Mouse (Mus musculus): ENCODE measurements around the gene 4921517D22Rik. TPM values are rescaled to one million over a fixed set of nuclear protein-coding genes. Genes with fewer than 3 reads are reported as not detected.
"Not testable (repeated sequence)": the region's sequence is repeated elsewhere in the genome, so short reads cannot be mapped to it uniquely, and the experiment has no call there.

Gene 4921517D22Rik
- not detected in 2 replicates for polyA plus RNA-seq (2012; rRNA removed)

DNA sequence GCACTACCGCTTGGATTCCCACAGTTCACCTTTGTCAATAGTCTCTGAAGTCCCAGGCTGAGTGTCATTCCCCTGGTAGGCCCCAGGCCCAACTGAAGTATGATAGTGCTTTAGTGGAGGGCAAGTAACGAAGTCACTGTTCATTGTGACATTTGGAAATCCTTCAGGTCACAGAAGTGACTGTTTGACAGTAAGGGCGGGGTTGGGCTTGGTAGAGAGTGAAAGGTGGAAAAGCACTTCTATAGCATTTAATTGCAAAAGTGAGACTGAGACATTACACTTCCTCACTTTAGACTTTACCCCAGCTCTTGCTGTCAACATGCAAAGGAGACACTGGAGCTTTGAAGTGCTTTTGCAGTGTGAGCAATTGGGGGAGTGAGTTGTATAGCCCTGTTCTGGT is at the start of gene 4921517D22Rik:
Gene 4921517D22Rik, minus strand, starts transcription at position 101 of the 400 bp plus-strand sequence.
- 95% methylated on average over 3 of the region's 3 CpGs for WGBS
- H3K4me1 ChIP-seq (replicated peaks; ENCODE audit: control insufficient read depth, insufficient read depth, low read length) = peaks cover 4% of the 10 kb centered on the region; the same call in 1 of the 2 replicates
- no peak within 1 kb of the TSS for H3K4me3 ChIP-seq (ENCODE audit: control insufficient read depth, insufficient read depth, low read length)
- DNase-seq = no peak
- H3K27ac ChIP-seq (ENCODE audit: control insufficient read depth, insufficient read depth, low read length) = no peak within 1 kb of the TSS
- TF ChIP-seq POLR2A (IDR thresholded peaks at IDR 0.05; ENCODE audit: control insufficient read depth, extremely low read depth, insufficient read depth, low read length, poor library complexity) (no peak), CTCF (IDR thresholded peaks at IDR 0.05; ENCODE audit: borderline replicate concordance, control insufficient read depth, extremely low read depth, insufficient read depth, low read length, poor library complexity) (no peak)
- H3K36me3 ChIP-seq (ENCODE audit: control insufficient read depth, insufficient read depth, low read length) = no peaks in the 10 kb centered on the region
- H3K27me3 ChIP-seq (ENCODE audit: control insufficient read depth, insufficient read depth, low read length) = no peaks in the 10 kb centered on the region

DNA sequence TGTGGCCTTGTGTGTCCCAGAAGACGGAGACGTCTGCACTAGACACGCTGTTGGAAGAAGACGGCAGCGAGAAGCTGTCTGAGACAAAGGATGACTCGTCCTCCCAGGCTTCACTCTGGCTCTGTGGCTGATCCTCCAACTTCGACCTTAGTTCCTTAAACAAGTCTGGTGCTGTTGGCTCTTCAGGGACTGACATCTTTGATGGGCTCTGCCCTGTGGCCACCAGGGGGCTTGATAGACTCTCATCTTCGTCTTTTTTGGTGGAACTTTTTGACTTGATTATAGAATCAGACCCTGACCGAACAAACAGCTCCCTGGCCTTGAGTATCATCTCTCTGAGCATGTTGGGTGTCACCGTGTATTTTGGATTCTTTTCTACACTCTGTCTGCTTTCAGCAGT is 47.8 kb upstream of the 4921517D22Rik start:
- peak; percentile 19 for DNase-seq

GRCm38 (mm10) chr13:59741096-59741495 is 47.2 kb upstream of the 4921517D22Rik start:
- Histone ChIP-seq H3K27ac (ENCODE audit: control insufficient read depth, insufficient read depth, low read length) (no peak overlapping the region), H3K4me1 (replicated peaks; ENCODE audit: control insufficient read depth, insufficient read depth, low read length) (peaks cover 3% of the 10 kb centered on the region; the same call in 1 of the 2 replicates)
- DNase-seq = no peak

More for the DNA sequence above, 47.8 kb upstream of the 4921517D22Rik start:
- no peak overlapping the region for H3K4me3 ChIP-seq (ENCODE audit: control insufficient read depth, insufficient read depth, low read length)
- TF ChIP-seq CTCF (IDR thresholded peaks at IDR 0.05; ENCODE audit: borderline replicate concordance, control insufficient read depth, extremely low read depth, insufficient read depth, low read length, poor library complexity) (no peak), POLR2A (IDR thresholded peaks at IDR 0.05; ENCODE audit: control insufficient read depth, extremely low read depth, insufficient read depth, low read length, poor library complexity) (no peak)
- H3K27me3 ChIP-seq (ENCODE audit: control insufficient read depth, insufficient read depth, low read length) = no peaks in the 10 kb centered on the region
- H3K27ac ChIP-seq (ENCODE audit: control insufficient read depth, insufficient read depth, low read length) = no peak overlapping the region
- peaks cover 3% of the 10 kb centered on the region; the same call in 1 of the 2 replicates for H3K4me1 ChIP-seq (replicated peaks; ENCODE audit: control insufficient read depth, insufficient read depth, low read length)
- 45% methylated on average over 10 of the region's 10 CpGs for WGBS
- H3K36me3 ChIP-seq (ENCODE audit: control insufficient read depth, insufficient read depth, low read length) = no peaks in the 10 kb centered on the region

DNA sequence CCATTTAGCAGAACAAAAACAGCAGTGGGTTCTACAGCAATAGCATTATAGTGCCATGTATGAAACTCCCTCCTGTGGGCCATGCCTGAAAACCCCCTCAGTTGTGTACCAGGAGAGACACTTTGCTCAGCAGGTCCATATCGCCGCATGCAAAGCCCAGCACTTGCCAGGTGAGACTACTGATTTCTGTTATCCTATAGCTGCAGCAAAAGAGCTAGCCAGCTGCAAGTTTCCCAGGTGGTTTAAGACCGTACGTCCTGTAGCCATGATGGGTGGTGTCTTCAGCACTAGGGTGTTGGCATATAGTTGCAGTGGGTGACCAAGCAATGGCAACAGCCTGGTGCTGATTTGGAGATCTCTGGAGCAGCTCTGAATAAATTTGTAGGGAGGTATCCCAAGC is 45.5 kb upstream of the 4921517D22Rik start:
- H3K27ac ChIP-seq (ENCODE audit: control insufficient read depth, insufficient read depth, low read length) = no peak overlapping the region

More at GRCm38 (mm10) chr13:59741096-59741495, 47.2 kb upstream of the 4921517D22Rik start:
- TF ChIP-seq CTCF (IDR thresholded peaks at IDR 0.05; ENCODE audit: borderline replicate concordance, control insufficient read depth, extremely low read depth, insufficient read depth, low read length, poor library complexity) (no peak), POLR2A (IDR thresholded peaks at IDR 0.05; ENCODE audit: control insufficient read depth, extremely low read depth, insufficient read depth, low read length, poor library complexity) (no peak)
- H3K27me3 ChIP-seq (ENCODE audit: control insufficient read depth, insufficient read depth, low read length) = no peaks in the 10 kb centered on the region
- no peaks in the 10 kb centered on the region for H3K36me3 ChIP-seq (ENCODE audit: control insufficient read depth, insufficient read depth, low read length)
- 92% methylated on average over 11 of the region's 11 CpGs for WGBS
- H3K4me3 ChIP-seq (ENCODE audit: control insufficient read depth, insufficient read depth, low read length) = no peak overlapping the region

GRCm38 (mm10) chr13:59738455-59738854 is 44.5 kb upstream of the 4921517D22Rik start:
- no peak overlapping the region for H3K27ac ChIP-seq (ENCODE audit: control insufficient read depth, insufficient read depth, low read length)
- H3K4me1 ChIP-seq (replicated peaks; ENCODE audit: control insufficient read depth, insufficient read depth, low read length) = no peaks in the 10 kb centered on the region
- 99% methylated on average over 2 of the region's 2 CpGs for WGBS

More for the DNA sequence above, 45.5 kb upstream of the 4921517D22Rik start:
- DNase-seq = no peak
- Histone ChIP-seq H3K4me1 (replicated peaks; ENCODE audit: control insufficient read depth, insufficient read depth, low read length) (no peaks in the 10 kb centered on the region), H3K27me3 (ENCODE audit: control insufficient read depth, insufficient read depth, low read length) (no peaks in the 10 kb centered on the region), H3K4me3 (ENCODE audit: control insufficient read depth, insufficient read depth, low read length) (no peak overlapping the region), H3K36me3 (ENCODE audit: control insufficient read depth, insufficient read depth, low read length) (no peaks in the 10 kb centered on the region)
- TF ChIP-seq POLR2A (IDR thresholded peaks at IDR 0.05; ENCODE audit: control insufficient read depth, extremely low read depth, insufficient read depth, low read length, poor library complexity) (no peak), CTCF (IDR thresholded peaks at IDR 0.05; ENCODE audit: borderline replicate concordance, control insufficient read depth, extremely low read depth, insufficient read depth, low read length, poor library complexity) (no peak)
- 92% methylated on average over 4 of the region's 4 CpGs for WGBS

DNA sequence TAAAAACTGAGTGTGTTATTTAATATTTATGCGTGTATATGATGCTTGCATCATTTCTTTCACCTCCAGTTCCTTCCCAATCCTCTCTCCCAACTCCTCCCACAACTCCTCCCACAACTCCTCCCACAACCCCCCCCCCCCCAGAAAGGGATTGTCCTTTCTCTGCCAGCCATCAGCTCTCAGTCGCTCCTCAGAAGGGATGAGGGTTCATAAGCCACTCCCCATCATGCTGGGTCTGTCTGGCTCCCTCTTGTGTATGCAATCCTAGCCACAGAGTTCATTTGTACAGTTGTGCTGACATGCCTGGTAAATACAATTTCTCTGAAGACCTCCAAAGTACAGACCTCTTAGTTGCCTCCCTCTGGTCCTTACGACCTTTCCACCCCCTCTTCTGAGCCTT is 41.3 kb upstream of the 4921517D22Rik start:
- TF ChIP-seq CTCF (IDR thresholded peaks at IDR 0.05; ENCODE audit: borderline replicate concordance, control insufficient read depth, extremely low read depth, insufficient read depth, low read length, poor library complexity) (no peak), POLR2A (IDR thresholded peaks at IDR 0.05; ENCODE audit: control insufficient read depth, extremely low read depth, insufficient read depth, low read length, poor library complexity) (no peak)
- whole genome bisulfite sequencing = 26% methylated on average over 3 of the region's 3 CpGs

More at GRCm38 (mm10) chr13:59738455-59738854, 44.5 kb upstream of the 4921517D22Rik start:
- TF ChIP-seq POLR2A (IDR thresholded peaks at IDR 0.05; ENCODE audit: control insufficient read depth, extremely low read depth, insufficient read depth, low read length, poor library complexity) = no peak
- TF ChIP-seq CTCF (IDR thresholded peaks at IDR 0.05; ENCODE audit: borderline replicate concordance, control insufficient read depth, extremely low read depth, insufficient read depth, low read length, poor library complexity) = no peak
- Histone ChIP-seq H3K4me3 (ENCODE audit: control insufficient read depth, insufficient read depth, low read length) (no peak overlapping the region), H3K27me3 (ENCODE audit: control insufficient read depth, insufficient read depth, low read length) (no peaks in the 10 kb centered on the region), H3K36me3 (ENCODE audit: control insufficient read depth, insufficient read depth, low read length) (no peaks in the 10 kb centered on the region)
- no peak for DNase-seq

DNA sequence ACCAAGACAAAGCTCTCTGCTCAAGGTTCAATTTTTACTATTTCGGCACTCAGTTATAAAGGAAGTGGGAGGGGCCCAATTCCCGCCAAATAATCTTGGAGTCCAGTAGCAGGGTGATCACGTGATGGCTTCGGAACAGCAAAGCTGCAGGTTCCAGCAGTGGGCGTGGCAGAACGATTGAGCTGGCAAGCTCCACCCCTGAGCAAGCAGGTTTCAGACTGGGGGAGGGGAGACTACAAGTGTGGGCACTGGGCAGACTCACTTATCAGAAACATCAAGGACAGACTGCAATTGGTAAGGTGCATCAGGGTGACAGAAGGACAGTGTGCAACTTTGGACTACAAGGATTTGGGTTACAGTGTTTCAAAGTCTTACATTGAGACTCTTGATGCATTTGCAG is 40.4 kb upstream of the 4921517D22Rik start:
- H3K4me1 ChIP-seq (replicated peaks; ENCODE audit: control insufficient read depth, insufficient read depth, low read length); DNase-seq; H3K27me3 ChIP-seq (ENCODE audit: control insufficient read depth, insufficient read depth, low read length); H3K36me3 ChIP-seq (ENCODE audit: control insufficient read depth, insufficient read depth, low read length); H3K27ac ChIP-seq (ENCODE audit: control insufficient read depth, insufficient read depth, low read length); H3K4me3 ChIP-seq (ENCODE audit: control insufficient read depth, insufficient read depth, low read length): not testable (repeated sequence)
- 55% methylated on average over 6 of the region's 6 CpGs for WGBS

More for the DNA sequence above, 41.3 kb upstream of the 4921517D22Rik start:
- Histone ChIP-seq H3K27me3 (ENCODE audit: control insufficient read depth, insufficient read depth, low read length) (no peaks in the 10 kb centered on the region), H3K36me3 (ENCODE audit: control insufficient read depth, insufficient read depth, low read length) (no peaks in the 10 kb centered on the region), H3K4me3 (ENCODE audit: control insufficient read depth, insufficient read depth, low read length) (no peak overlapping the region), H3K27ac (ENCODE audit: control insufficient read depth, insufficient read depth, low read length) (no peak overlapping the region), H3K4me1 (replicated peaks; ENCODE audit: control insufficient read depth, insufficient read depth, low read length) (no peaks in the 10 kb centered on the region)
- DNase-seq = no peak

Data from thymus, adult 2 months (tissue).